In genomic region chr5:38259455-38260106, GRCm38 (mm10) we compare ENCODE assay signal across 9 mouse cellular contexts. TPM values are rescaled to one million over a fixed set of nuclear protein-coding genes. Genes with fewer than 3 reads are reported as not detected.
DNase-seq lines count a peak whose midpoint lies in the region; ATAC-seq lines count a peak whose summit lies in the region.
"Had no signal": no experiment of that assay in that cellular context is flagged by ENCODE, and none has a peak within 500 bp of the region (broad histone marks: within the 10 kb centered on the region; RNA-seq: fewer than 3 reads in every experiment).

No protein-coding gene starts in this region.

- WGBS in heart, embryonic 10.5 days, result 43% methylated on average over 9 of the region's 9 CpGs
- 42% methylated on average over 9 of the region's 9 CpGs for WGBS in forebrain, embryonic 13.5 days
- WGBS in liver, embryonic 15.5 days (ENCODE audit: insufficient replicate concordance), result 32% methylated on average over 9 of the region's 9 CpGs

- peak overlapping the region; percentile 75 for H3K4me2 ChIP-seq in forebrain, embryonic 13.5 days
- H3K4me2 ChIP-seq in liver, embryonic 15.5 days, result peak overlapping the region; percentile 77

- H3K36me3 ChIP-seq in heart, embryonic 10.5 days, result peaks cover 28% of the 10 kb centered on the region
- peaks cover 23% of the 10 kb centered on the region for H3K36me3 ChIP-seq in forebrain, embryonic 13.5 days (ENCODE audit: poor library complexity, severe bottlenecking)
- H3K36me3 ChIP-seq in liver, embryonic 15.5 days (replicated peaks), result peaks cover 24% of the 10 kb centered on the region

- DNase-seq in heart, embryonic 10.5 days (ENCODE audit: low spot score), result no peak
- DNase-seq in heart, postnatal 4 days, result no peak
- DNase-seq in adrenal gland, postnatal 36 days, result no peak
- DNase-seq in left cerebral cortex, postnatal 14 days (ENCODE audit: low spot score in 2 of 2), result no peak
- no peak for DNase-seq in left cerebral cortex, postnatal 25 days (ENCODE audit: low spot score in 2 of 2)

- no peaks in the 10 kb centered on the region for H3K27me3 ChIP-seq in heart, embryonic 10.5 days (ENCODE audit: insufficient read depth, poor library complexity, severe bottlenecking)
- H3K27me3 ChIP-seq in forebrain, embryonic 13.5 days, result no peaks in the 10 kb centered on the region
- no peaks in the 10 kb centered on the region for H3K27me3 ChIP-seq in liver, embryonic 15.5 days

- H3K4me3 ChIP-seq in heart, embryonic 10.5 days, result peak overlapping the region; percentile 86
- peak overlapping the region; percentile 86 for H3K4me3 ChIP-seq in forebrain, embryonic 13.5 days
- peak overlapping the region; percentile 73 for H3K4me3 ChIP-seq in liver, embryonic 15.5 days (replicated peaks)

- H3K9me3 ChIP-seq in heart, embryonic 10.5 days, result no peaks in the 10 kb centered on the region
- no peaks in the 10 kb centered on the region for H3K9me3 ChIP-seq in forebrain, embryonic 13.5 days (replicated peaks)
- no peaks in the 10 kb centered on the region for H3K9me3 ChIP-seq in liver, embryonic 15.5 days (replicated peaks)

- intact Hi-C loops in left cerebral cortex, postnatal 14 days (cut with DNase I), result no loop called here
- intact Hi-C loops in left cerebral cortex, postnatal 25 days (cut with DNase I), result no loop called here

- ATAC-seq in CD4-positive, CD25-positive, alpha-beta regulatory T cell, adult 4 months, result peak; percentile 20
- ATAC-seq in forebrain, embryonic 13.5 days, result peak; percentile 6
- ATAC-seq in liver, embryonic 15.5 days (ENCODE audit: insufficient read depth), result no peak

- H3K4me1 ChIP-seq in heart, embryonic 10.5 days, result no peaks in the 10 kb centered on the region
- H3K4me1 ChIP-seq in forebrain, embryonic 13.5 days, result peaks cover 8% of the 10 kb centered on the region
- peaks cover 12% of the 10 kb centered on the region for H3K4me1 ChIP-seq in liver, embryonic 15.5 days (replicated peaks)

- peak overlapping the region; percentile 89 for H3K9ac ChIP-seq in forebrain, embryonic 13.5 days
- H3K9ac ChIP-seq in liver, embryonic 15.5 days, result peak overlapping the region; percentile 70

- peak overlapping the region; percentile 93 for H3K27ac ChIP-seq in heart, embryonic 10.5 days
- H3K27ac ChIP-seq in forebrain, embryonic 13.5 days, result peak overlapping the region; percentile 74
- H3K27ac ChIP-seq in liver, embryonic 15.5 days (replicated peaks), result peak overlapping the region; percentile 77

RNA-seq across cellular contexts. Expression of gene Tmem128, which starts 0.4 kb away (rescaled TPM):
- 48.6 and 56.7 TPM in 2 replicates for polyA plus RNA-seq in heart, embryonic 10.5 days (2016; fragmentation: Nextera tagmentation; extraction: Ambion mirVana)
- 10 to 100 TPM; 23.8 to 26.3 TPM for total RNA-seq in heart, postnatal 4 days (2021)
- 10 to 100 TPM; 88.0 to 91.9 TPM for polyA plus RNA-seq in CD4-positive, CD25-positive, alpha-beta regulatory T cell, adult 4 months (2017; shearing (Covaris generic))
- 99.2 and 110 TPM in 2 replicates for polyA plus RNA-seq in forebrain, embryonic 13.5 days (2015; fragmentation: Nextera tagmentation; extraction: Ambion mirVana)
- polyA plus RNA-seq in liver, embryonic 15.5 days (2015; fragmentation: Nextera tagmentation; extraction: Ambion mirVana), result 34.1 and 39.8 TPM in 2 replicates
- 10 to 100 TPM; 40.8 to 43.0 TPM for total RNA-seq in adrenal gland, postnatal 36 days (2021)
- total RNA-seq in left cerebral cortex, postnatal 14 days (2021), result 10 to 100 TPM; 36.1 to 38.0 TPM
- 10 to 100 TPM; 35.8 to 37.4 TPM for total RNA-seq in left cerebral cortex, postnatal 25 days (2021)

RNA-seq across cellular contexts. Expression of gene Otop1, which starts 16.2 kb away (rescaled TPM):
- polyA plus RNA-seq in heart, embryonic 10.5 days (2016; fragmentation: Nextera tagmentation; extraction: Ambion mirVana), result 0.06 TPM in 1 of 2 replicates, not detected in the other
- total RNA-seq in heart, postnatal 4 days (2021), result under 1 TPM; 0.36 TPM
- not detected for polyA plus RNA-seq in CD4-positive, CD25-positive, alpha-beta regulatory T cell, adult 4 months (2017; shearing (Covaris generic))
- not detected in 2 replicates for polyA plus RNA-seq in forebrain, embryonic 13.5 days (2015; fragmentation: Nextera tagmentation; extraction: Ambion mirVana)
- not detected in 2 replicates for polyA plus RNA-seq in liver, embryonic 15.5 days (2015; fragmentation: Nextera tagmentation; extraction: Ambion mirVana)
- total RNA-seq in adrenal gland, postnatal 36 days (2021), result 10 to 100 TPM; 30.6 to 39.5 TPM
- not detected for total RNA-seq in left cerebral cortex, postnatal 14 days (2021)
- not detected for total RNA-seq in left cerebral cortex, postnatal 25 days (2021)
- total RNA-seq: neutrophil, adult 5-6 weeks had no signal

RNA-seq across cellular contexts. Expression of gene Lyar, which starts 39.3 kb away (rescaled TPM):
- polyA plus RNA-seq in heart, embryonic 10.5 days (2016; fragmentation: Nextera tagmentation; extraction: Ambion mirVana), result 71.0 and 111 TPM in 2 replicates
- 10 to 100 TPM; 18.5 to 20.0 TPM for total RNA-seq in heart, postnatal 4 days (2021)
- polyA plus RNA-seq in CD4-positive, CD25-positive, alpha-beta regulatory T cell, adult 4 months (2017; shearing (Covaris generic)), result 10 to 100 TPM; 29.2 to 41.5 TPM
- 93.5 and 96.4 TPM in 2 replicates for polyA plus RNA-seq in forebrain, embryonic 13.5 days (2015; fragmentation: Nextera tagmentation; extraction: Ambion mirVana)
- polyA plus RNA-seq in liver, embryonic 15.5 days (2015; fragmentation: Nextera tagmentation; extraction: Ambion mirVana), result 37.0 and 47.7 TPM in 2 replicates
- total RNA-seq in adrenal gland, postnatal 36 days (2021), result 10 to 100 TPM; 20.1 to 23.6 TPM
- 10 to 100 TPM; 10.3 to 11.7 TPM for total RNA-seq in left cerebral cortex, postnatal 14 days (2021)
- 10 to 100 TPM; 11.0 to 11.9 TPM for total RNA-seq in left cerebral cortex, postnatal 25 days (2021)

RNA-seq across cellular contexts. Expression of gene Zbtb49, which starts 39.3 kb away (rescaled TPM):
- 9.5 and 14.7 TPM in 2 replicates for polyA plus RNA-seq in heart, embryonic 10.5 days (2016; fragmentation: Nextera tagmentation; extraction: Ambion mirVana)
- 1 to 10 TPM; 8.0 to 8.2 TPM for total RNA-seq in heart, postnatal 4 days (2021)
- 10 to 100 TPM; 12.3 to 28.2 TPM for polyA plus RNA-seq in CD4-positive, CD25-positive, alpha-beta regulatory T cell, adult 4 months (2017; shearing (Covaris generic))
- polyA plus RNA-seq in forebrain, embryonic 13.5 days (2015; fragmentation: Nextera tagmentation; extraction: Ambion mirVana), result 21.2 and 22.7 TPM in 2 replicates
- 2.7 and 2.9 TPM in 2 replicates for polyA plus RNA-seq in liver, embryonic 15.5 days (2015; fragmentation: Nextera tagmentation; extraction: Ambion mirVana)
- 10 to 100 TPM in 1 of 2 experiments, 1 to 10 TPM in 1; 9.6 to 11.3 TPM for total RNA-seq in adrenal gland, postnatal 36 days (2021)
- 10 to 100 TPM; 16.2 to 18.8 TPM for total RNA-seq in left cerebral cortex, postnatal 14 days (2021)
- total RNA-seq in left cerebral cortex, postnatal 25 days (2021), result 10 to 100 TPM; 16.0 to 22.7 TPM

RNA-seq across cellular contexts. Expression of gene Drd5, which starts 59.6 kb away (rescaled TPM):
- not detected in 2 replicates for polyA plus RNA-seq in heart, embryonic 10.5 days (2016; fragmentation: Nextera tagmentation; extraction: Ambion mirVana)
- total RNA-seq in heart, postnatal 4 days (2021), result not detected
- polyA plus RNA-seq in CD4-positive, CD25-positive, alpha-beta regulatory T cell, adult 4 months (2017; shearing (Covaris generic)), result under 1 TPM in 1 of 2 experiments, not detected in 1; 0.09 TPM
- 0.08 TPM in 1 of 2 replicates, not detected in the other for polyA plus RNA-seq in forebrain, embryonic 13.5 days (2015; fragmentation: Nextera tagmentation; extraction: Ambion mirVana)
- polyA plus RNA-seq in liver, embryonic 15.5 days (2015; fragmentation: Nextera tagmentation; extraction: Ambion mirVana), result not detected in 2 replicates
- total RNA-seq in adrenal gland, postnatal 36 days (2021), result not detected
- total RNA-seq in left cerebral cortex, postnatal 14 days (2021), result 1 to 10 TPM; 1.8 to 2.6 TPM
- 1 to 10 TPM; 1.3 to 1.6 TPM for total RNA-seq in left cerebral cortex, postnatal 25 days (2021)
- total RNA-seq: neutrophil, adult 5-6 weeks had no signal

Comparison
In these comparisons a context has a peak if more than half of its experiments do, and no peak if none do; other contexts are left out.
1. RNA of gene Otop1, which starts 16.2 kb away (total RNA-seq): 30.6 to 39.5 TPM in adrenal gland, postnatal 36 days; 0.36 TPM in heart, postnatal 4 days, not detected in left cerebral cortex, postnatal 14 days and not detected in left cerebral cortex, postnatal 25 days; every median in the first group is over 10 times any median in the second.
2. Peak in every context shown above with its lines, with median percentiles within 50 percentile points of each other: H3K27ac ChIP-seq and H3K4me3 ChIP-seq.